Mouse (Mus musculus) CD4-positive, CD25-positive, alpha-beta regulatory T cell, adult 2 months (primary cell): ENCODE measurements at regions not wholly inside any gene's neighbourhood (a gene's known extent, or its start where the extent isn't known, plus 50 kb on each side); places are given as distances from the start of the nearest gene placed in this dataset.
A peak's percentile ranks its signal among the peaks of the same experiment; 100 is the strongest.

Source experiments
- DNase-seq: peaks from one replicate; pipeline ENCODE4 v3.0.0-alpha.2; 2012; ENCODE audit warnings: low read depth, low spot score

DNA sequence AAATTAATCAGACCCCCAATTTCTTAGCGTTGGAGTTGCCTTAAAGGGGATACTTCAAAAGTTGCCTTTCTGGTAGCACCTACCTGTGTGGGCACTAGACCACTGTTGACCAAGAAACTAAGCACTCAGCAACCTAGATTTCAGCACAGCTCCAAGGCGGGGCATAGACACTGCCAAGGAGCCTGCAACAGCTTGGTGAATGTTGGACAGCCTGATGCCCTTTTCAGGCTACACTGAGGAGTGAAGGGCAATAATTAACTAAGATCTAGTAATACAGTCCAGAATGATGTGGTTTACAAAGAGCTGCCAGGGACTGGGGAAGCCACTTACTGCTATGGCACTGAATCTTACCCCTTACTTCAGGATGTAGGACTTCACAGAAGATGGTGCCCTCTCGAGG, 304.9 kb downstream of the Satb1 start:
- DNase-seq: peak; percentile 5

- DNase-seq: no peak
Observed at GRCm38 (mm10) chr17:51526881-51527280, 306.2 kb downstream of the Satb1 start.

DNA sequence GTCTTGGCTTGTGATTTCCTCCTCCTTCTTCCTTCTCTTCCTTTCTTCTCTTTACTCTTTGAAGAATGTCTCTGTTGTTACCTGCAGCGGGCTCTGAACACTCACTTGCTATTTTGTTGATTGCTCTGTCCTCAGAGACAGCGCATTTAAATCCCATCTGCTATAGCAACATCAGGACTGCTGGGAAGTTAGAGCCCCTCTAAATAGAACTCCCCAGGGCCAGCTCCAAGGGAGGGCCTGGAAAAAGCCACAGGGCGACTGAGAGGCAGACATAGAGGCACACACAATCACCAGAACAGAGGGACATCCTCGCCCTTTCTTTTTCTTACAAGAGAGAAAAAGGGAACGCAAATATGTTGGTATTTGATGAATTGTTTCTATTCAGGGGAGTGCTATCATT, 306.6 kb downstream of the Satb1 start:
- DNase-seq: no peak

DNA sequence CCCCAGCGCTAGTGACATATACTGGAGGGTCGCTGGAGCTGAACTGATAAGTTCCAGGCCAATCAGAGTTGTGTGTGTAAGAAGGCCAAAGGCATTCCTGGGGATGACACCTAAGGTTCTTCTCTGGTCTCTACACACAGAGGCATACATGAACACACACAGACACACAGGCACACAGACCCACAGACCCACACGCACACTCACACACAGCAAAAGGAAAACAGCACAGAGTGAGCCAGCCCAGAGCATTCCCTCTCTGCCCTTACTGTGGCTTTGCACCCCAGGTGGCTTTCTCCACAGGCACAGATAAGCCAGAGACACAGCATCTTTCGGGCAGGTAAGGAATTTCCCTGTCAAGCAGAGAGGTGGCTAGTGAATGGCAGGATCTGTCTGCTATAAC, 307.1 kb downstream of the Satb1 start:
- DNase-seq: no peak

GRCm38 (mm10) chr17:51525219-51525618, 307.9 kb downstream of the Satb1 start:
- no peak for DNase-seq

GRCm38 (mm10) chr17:51511917-51512316, 321.2 kb downstream of the Satb1 start:
- no peak for DNase-seq

- no peak for DNase-seq
Observed at GRCm38 (mm10) chr17:51500751-51501150, 321.6 kb upstream of the Tbc1d5 start.

DNA sequence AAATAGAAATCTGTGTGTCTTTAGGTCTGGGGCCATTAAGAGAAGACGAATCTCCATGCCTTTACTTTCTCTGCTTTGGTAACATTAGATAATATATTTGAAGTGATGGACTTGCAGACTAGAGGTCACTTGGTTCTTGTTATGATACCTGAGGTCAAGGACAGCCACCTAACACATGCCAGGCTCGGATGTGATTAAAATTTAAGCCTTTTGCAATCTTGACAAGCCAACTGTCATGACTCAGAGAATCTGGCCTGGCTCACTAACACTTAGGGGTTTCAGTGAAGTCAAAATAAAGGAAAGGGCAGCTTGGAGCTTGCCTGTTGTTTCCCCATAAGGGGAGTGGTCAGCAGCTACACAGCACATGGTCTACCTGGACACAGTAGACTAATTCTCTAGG, 320.4 kb upstream of the Tbc1d5 start:
- no peak for DNase-seq

GRCm38 (mm10) chr17:51495038-51495437, 315.9 kb upstream of the Tbc1d5 start:
- DNase-seq: no peak

- DNase-seq: no peak
Observed at GRCm38 (mm10) chr17:51489386-51489785, 310.2 kb upstream of the Tbc1d5 start.

DNA sequence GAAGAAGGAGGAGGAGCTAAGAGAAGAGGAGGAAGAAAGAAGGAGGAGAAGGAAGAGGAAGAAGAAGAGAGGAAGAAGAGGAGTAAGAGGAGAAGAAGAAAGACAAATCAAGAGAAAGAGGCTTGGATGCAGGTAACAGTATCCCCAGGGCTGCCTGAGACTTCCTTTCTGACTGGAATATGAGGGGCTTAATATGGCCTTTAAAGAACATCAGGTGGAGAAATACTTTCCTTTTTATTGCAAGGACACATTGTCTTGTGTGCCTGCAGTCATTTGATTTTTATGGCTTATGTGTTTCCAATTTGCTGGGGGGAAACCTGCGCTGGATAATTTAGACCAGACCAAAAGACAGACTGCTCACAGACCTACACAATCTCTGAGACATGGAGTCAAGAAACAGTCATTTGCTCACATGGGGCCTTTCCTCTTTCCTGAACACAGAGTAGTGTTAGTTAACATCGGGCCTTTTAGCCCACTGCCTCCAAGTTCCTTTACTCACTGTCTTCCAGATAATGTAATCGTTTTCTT, 308.8 kb upstream of the Tbc1d5 start:
- DNase-seq: no peak

GRCm38 (mm10) chr17:51477810-51478209, 298.7 kb upstream of the Tbc1d5 start:
- DNase-seq: no peak

GRCm38 (mm10) chr17:51477404-51477803, 298.3 kb upstream of the Tbc1d5 start:
- DNase-seq: no peak

DNA sequence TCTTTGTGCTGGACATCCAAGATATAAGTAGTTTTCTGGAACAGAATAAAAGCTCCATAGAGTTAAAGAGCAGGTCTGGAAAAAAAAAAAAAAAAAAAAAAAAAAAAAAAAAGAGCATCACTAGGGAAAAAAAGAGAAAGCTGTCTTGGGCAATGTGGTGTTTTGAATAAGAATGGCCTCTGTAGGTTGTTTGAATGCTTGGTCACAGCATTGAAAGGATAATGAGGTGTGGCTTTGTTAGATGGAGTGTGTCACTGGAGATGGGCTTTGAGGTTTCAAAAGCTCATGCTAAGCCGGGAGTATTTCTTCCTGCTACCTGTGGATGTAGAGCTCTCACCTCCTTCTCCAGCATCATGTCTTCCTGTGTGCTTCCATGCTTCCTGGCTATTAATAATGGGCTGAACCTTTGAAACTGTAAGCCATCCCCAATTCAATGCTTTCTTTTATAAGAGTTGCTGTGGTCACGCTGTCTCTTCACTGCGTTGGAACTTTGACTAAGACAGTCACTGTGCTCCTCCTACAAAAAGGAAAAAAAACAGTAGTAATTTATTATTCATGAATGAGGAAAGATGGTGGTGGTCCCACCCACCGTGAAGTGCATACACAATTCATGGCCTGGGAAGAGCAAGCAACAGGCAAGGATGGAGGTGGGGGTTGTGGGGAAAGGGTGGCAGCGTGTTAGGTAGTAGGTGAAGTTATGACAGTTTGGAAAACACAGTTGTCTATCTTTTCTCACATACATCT, 283.2 kb upstream of the Tbc1d5 start:
- DNase-seq: no peak

DNA sequence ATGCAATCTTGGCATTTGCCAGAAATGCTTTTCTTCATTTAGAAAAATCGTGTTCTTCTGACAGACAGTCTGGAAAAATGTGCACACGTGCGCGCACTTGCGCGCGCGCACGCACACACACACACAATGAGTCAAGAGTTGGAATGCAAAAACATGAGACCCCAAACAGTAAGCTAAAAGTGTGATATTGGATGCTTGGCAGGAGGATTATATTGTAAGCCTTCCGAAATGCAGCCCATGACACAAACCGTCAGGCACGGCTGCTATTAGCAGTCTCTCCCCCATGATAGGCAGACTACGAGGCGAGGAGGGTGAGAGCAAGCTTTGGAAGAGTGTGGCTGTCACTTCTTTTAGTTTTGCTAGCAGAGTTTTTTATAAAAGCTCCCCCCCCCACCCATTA, 282.1 kb upstream of the Tbc1d5 start:
- DNase-seq: no peak

DNA sequence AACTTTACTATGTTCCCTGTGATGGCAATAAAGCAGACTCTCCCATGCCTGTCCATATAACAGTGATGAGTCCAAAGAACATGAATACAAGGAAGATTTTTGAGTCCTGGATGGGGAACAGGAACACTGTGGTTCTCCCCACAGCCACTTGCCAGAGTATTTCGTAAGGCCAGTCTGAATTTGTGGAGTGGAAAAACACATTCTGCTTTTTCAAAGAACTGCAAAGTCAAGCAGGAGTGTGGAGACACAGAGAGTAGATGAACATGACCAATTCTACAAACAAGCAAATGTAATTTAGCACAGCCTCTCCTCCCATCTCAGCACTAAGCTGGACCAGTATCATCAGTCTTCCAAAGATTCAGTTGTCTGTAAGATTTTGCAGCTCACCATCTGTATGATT, 280.0 kb upstream of the Tbc1d5 start:
- no peak for DNase-seq

- no peak for DNase-seq
Observed at GRCm38 (mm10) chr17:51415746-51416145, 236.6 kb upstream of the Tbc1d5 start.

DNA sequence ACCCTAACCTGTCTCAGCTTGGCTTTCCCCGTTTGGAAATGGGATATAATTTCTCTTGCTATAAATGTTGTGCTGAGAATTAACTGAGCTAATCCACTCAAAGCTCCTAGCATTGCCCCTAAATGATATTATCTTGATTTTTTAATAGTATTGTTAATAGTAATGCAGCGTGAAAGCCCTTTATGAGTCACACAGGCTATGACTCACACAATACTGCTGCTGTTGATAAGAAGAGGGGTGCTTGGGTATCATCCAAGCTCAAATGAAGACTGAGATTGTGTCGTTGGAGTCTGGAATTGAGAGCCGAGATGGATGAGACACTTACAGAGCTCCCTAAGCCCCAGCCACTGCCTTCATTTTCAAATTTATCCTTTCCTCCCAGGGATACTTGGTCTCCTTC, 235.2 kb upstream of the Tbc1d5 start:
- no peak for DNase-seq

GRCm38 (mm10) chr17:51413741-51414140, 234.6 kb upstream of the Tbc1d5 start:
- DNase-seq: no peak

DNA sequence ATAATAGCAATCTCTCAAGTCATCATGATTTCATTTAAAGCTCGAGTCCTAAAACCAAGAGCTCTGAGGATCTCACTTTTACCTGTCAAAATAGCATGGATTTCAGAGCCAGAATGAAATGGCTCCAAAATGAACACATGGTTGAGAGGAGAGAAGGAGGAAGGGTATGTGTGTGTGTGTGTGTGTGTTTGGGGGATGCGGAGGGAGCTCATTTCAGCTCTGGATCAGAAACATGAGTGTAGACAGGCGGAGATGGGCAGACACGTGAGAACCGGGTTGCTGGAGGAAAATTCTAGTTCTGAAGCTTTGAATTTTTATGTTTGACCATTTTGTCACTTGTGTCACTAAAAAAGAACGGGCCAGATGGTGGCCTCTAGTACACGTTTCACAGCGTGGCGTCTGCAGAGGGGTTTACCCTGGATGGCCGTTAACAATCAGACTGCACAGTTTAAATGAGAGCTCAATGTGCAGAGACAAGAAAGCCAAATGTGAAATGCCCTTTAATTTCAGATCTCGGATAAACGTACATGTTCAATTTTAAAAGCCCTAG, 232.5 kb upstream of the Tbc1d5 start:
- DNase-seq: no peak

DNA sequence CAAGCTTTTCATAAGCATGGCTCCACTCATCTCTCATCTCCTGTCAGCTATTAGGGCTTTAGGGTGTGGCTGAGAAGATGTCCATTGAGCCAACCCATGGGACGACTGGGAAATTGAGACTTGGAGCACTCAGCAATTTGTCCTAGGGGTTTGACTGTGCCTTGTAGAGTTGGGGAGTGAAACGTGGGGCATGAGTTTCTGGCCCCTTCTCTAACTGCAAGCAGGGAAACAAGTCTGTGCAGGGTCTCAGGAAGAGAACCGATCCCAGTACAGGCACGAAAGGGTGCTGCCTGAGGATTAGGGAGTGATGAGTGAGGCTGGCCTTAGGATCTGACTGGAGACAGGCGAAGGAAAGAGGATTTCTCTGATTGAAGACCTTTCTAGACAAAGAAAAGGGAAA, 229.7 kb upstream of the Tbc1d5 start:
- no peak for DNase-seq

GRCm38 (mm10) chr17:51408367-51408766, 229.2 kb upstream of the Tbc1d5 start:
- peak; percentile 90 for DNase-seq

DNA sequence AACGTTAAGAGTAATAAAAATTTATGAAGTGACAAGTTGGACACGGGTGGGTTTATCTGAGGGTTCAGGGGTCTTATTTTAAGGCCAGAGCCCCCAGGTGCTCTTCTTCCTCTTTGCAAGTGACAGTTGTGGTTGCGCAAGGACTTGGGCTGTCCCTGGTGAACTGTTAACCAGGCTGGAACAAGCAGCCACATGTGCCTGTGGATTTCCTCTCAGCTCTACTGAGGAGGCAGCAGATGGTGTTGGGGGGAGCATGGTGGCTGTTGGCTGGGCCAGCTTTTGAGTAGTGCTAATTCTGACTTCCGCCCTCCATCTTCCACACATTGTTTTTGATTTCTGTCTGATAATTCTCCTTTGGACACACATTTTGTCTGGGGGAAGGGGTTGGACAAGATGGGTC, 227.9 kb upstream of the Tbc1d5 start:
- DNase-seq: peak; percentile 22
